Mouse (Mus musculus) heart, embryonic 14.5 days (tissue): ENCODE results near the gene Prkar2b. TPM values are rescaled to one million over a fixed set of nuclear protein-coding genes. Genes with fewer than 3 reads are reported as not detected.

Experiments used
- ATAC-seq: fragments of 200-750 bp; cut with Nextera tagmentation; 2 replicates; pipeline ENCODE4 v1.8.0; 2017; ENCODE audit warnings: low read depth, moderate TSS enrichment; ENCODE audit not compliant: insufficient number of reproducible peaks, insufficient read depth, low FRiP score
- H3K27ac ChIP-seq, 2 experiments: fragments of 200-500 bp in 1 of 2; fragments of 300-500 bp in 1 of 2; sonication (generic) in 1 of 2; replicated peaks in 1 of 2; 2 replicates each; pipeline ENCODE4 v1.5.1; 2012 to 2014; ENCODE audit warnings: low read depth in 2 of 2, low read length in 2 of 2, control low read depth in 1 of 2, mild to moderate bottlenecking in 1 of 2, mixed read lengths in 1 of 2; ENCODE audit not compliant: control insufficient read depth in 1 of 2, insufficient read depth in 1 of 2
- H3K27me3 ChIP-seq: fragments of 300-500 bp; sonication (generic); 2 replicates; pipeline ENCODE4 v1.6.1; 2014; ENCODE audit warnings: mild to moderate bottlenecking, low read length, control low read depth; ENCODE audit not compliant: control insufficient read depth, insufficient read depth
- H3K36me3 ChIP-seq: fragments of 300-500 bp; sonication (generic); 2 replicates; pipeline ENCODE4 v1.6.1; 2014; ENCODE audit warnings: mild to moderate bottlenecking, control low read depth, low read length, mixed read lengths; ENCODE audit not compliant: control insufficient read depth, insufficient read depth
- H3K4me1 ChIP-seq, 2 experiments: fragments of 200-500 bp in 1 of 2; fragments of 300-500 bp in 1 of 2; sonication (generic) in 1 of 2; 2 replicates each; pipeline ENCODE4 v1.6.1; 2012 to 2014; ENCODE audit warnings: low read length in 2 of 2, control low read depth in 1 of 2, mixed read lengths in 1 of 2; ENCODE audit not compliant: control insufficient read depth in 2 of 2, insufficient read depth in 2 of 2
- H3K4me2 ChIP-seq: fragments of 300-500 bp; sonication (generic); 2 replicates; pipeline ENCODE4 v1.6.1; 2014; ENCODE audit warnings: mild to moderate bottlenecking, low read length
- H3K4me3 ChIP-seq, 2 experiments: fragments of 200-500 bp in 1 of 2; fragments of 300-500 bp in 1 of 2; sonication (generic) in 1 of 2; 2 replicates each; pipeline ENCODE4 v1.5.1; 2012 to 2014; ENCODE audit warnings: low read length in 2 of 2, mild to moderate bottlenecking in 2 of 2, control low read depth in 1 of 2, low read depth in 1 of 2, moderate library complexity in 1 of 2; ENCODE audit not compliant: control insufficient read depth in 1 of 2, insufficient read depth in 1 of 2
- H3K9ac ChIP-seq: fragments of 300-500 bp; sonication (generic); 2 replicates; pipeline ENCODE4 v1.6.1; 2014; ENCODE audit warnings: mild to moderate bottlenecking, low read length
- H3K9me3 ChIP-seq: fragments of 300-500 bp; sonication (generic); 2 replicates; pipeline ENCODE4 v1.6.1; 2016; ENCODE audit warnings: low read length, control low read depth; ENCODE audit not compliant: control insufficient read depth
- WGBS: fragments of 180-500 bp; shearing (Covaris S2); extraction: QIAGEN DNeasy Blood & Tissue Kit; methylation state at CpG from one replicate; pipeline ENCODE4 v1.1.7; 2014; 5-methylcytosine and 5-hydroxymethylcytosine counted together
- polyA plus RNA-seq: library from polyadenylated mRNA; unstranded; fragments of >200 nt; fragmentation: Nextera tagmentation; extraction: Ambion mirVana; gene quantifications from 2 replicates; pipeline ENCODE4 v1.2.1, GENCODE M21; 2014

The Prkar2b gene
- polyA plus RNA-seq, 1 experiment from 2014 or later, result 14.7 TPM

DNA sequence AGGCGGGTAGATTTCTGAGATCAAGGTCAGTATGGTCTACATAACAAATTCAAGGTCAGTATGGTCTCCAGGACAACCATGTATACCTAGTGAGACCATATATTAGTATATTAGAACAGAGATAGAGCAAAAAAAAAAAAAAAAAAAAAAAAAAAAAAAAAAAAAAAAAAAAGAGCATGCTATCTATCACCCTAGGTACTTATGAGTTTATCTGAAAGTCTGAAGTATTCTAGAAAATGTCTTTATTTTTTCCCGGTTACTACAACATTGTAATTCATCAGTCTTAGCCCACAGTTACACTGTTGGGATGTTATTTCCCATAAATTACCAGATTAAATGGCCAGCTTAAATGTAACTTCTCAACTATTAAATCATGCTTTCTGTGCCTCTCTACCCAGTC is 116.7 kb downstream of the Prkar2b start:
- H3K36me3 ChIP-seq, result peaks cover 43% of the 10 kb centered on the region
- no peak for ATAC-seq
- H3K4me2 ChIP-seq, result no peak overlapping the region
- no peaks in the 10 kb centered on the region for H3K9me3 ChIP-seq
- 89% methylated on average over 2 of the region's 2 CpGs for WGBS
- H3K27me3 ChIP-seq, result no peaks in the 10 kb centered on the region
- H3K27ac ChIP-seq, result no peak overlapping the region
- H3K9ac ChIP-seq, result no peak overlapping the region
- H3K4me3 ChIP-seq, result no peak overlapping the region
- peaks cover 0 to 18% of the 10 kb centered on the region in 2 experiments; a peak in 3 of 4 replicates for H3K4me1 ChIP-seq

DNA sequence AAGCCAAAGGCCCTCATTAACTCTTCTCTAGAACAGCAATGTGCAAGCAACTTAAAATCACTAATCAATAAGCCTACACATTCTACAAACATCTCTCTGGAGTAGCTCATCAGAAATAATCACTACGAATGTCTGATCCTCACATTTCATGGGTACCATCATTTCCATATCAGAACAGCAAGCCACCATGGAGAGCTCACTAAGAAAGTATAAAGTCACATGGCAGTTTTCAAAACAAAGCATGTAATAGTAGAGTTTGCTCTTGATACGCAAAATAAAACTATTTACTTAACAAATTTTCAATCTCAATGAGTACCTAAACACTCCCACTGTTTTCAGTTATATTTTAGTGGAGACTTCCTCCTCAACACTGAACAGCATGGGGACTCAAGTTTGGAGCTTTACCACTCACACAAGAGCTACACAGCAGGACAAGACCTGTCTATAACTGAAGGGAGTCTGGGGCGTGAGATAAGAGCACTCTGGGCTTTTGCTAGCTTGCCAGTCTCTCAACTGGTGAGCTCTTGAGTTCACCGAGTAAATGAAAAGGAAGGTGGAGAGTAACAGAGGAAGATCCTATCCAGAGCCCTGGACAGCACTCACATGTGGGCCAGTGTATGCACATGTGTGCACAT is 118.0 kb downstream of the Prkar2b start:
- 63% methylated on average over 4 of the region's 4 CpGs for WGBS
- H3K9me3 ChIP-seq, result no peaks in the 10 kb centered on the region
- peaks cover 56% of the 10 kb centered on the region for H3K36me3 ChIP-seq
- no peaks in the 10 kb centered on the region for H3K27me3 ChIP-seq
- ATAC-seq, result no peak
- peaks cover 0 to 17% of the 10 kb centered on the region in 2 experiments; a peak in 3 of 4 replicates for H3K4me1 ChIP-seq
- no peak overlapping the region for H3K27ac ChIP-seq
- no peak overlapping the region for H3K4me3 ChIP-seq
- H3K4me2 ChIP-seq, result no peak overlapping the region
- H3K9ac ChIP-seq, result no peak overlapping the region

DNA sequence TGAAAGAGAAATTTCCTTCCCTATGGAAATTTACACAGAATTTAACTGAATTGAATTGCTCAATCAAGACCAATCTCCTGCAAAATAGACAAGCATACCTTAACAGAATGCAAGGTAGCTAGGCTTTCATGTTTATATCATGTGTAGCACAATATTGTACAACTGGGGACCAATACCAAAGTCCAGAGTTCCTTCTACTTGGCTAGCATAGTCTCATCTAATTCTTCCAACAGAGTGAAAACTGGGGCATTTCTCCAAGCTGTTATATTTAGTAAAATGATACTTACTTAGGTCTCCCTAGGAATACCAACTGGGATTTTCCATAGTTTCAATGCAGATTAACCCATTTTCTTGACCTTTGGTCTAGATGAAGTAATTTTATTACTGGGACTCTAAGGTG is 122.1 kb downstream of the Prkar2b start:
- Histone ChIP-seq H3K36me3 (peaks cover 93% of the 10 kb centered on the region), H3K9ac (no peak overlapping the region), H3K27ac (no peak overlapping the region), H3K9me3 (no peaks in the 10 kb centered on the region), H3K4me3 (no peak overlapping the region), H3K4me2 (no peak overlapping the region), H3K27me3 (no peaks in the 10 kb centered on the region), H3K4me1 (peaks cover 0 to 5% of the 10 kb centered on the region in 2 experiments; a peak in 2 of 4 replicates)
- no peak for ATAC-seq

DNA sequence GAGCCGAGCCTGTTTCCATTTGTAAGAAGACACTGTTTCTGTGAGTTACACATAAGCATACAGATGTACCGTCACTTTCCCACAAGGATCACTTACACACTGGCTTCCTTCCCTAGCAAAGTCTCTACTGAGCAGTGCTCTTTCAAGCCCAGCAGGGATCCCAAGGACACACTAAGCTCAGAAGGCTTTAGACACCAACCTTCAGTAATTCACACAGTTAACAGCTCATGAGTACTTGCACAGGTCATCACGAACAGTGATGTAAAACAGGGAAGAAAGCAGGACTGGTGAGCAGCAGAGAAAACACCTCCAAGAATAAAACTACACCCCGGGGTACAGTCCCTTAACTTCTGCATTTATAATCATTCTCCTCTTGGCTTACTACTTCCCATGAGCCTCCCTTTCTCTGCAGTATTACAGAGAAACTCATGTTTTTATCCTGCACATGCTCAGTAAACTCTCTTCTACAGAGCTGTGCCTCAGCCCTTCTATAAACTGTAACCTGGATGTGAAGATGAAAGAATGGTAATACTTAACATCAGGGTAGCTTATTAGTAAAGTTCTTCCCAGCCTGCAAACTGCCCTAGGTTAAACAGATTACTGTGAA is 122.6 kb downstream of the Prkar2b start:
- H3K9ac ChIP-seq, result no peak overlapping the region
- 93% methylated on average over 4 of the region's 4 CpGs for WGBS
- no peak overlapping the region for H3K4me2 ChIP-seq
- peaks cover 0 to under 1% of the 10 kb centered on the region in 2 experiments; a peak in 1 of 4 replicates for H3K4me1 ChIP-seq
- H3K36me3 ChIP-seq, result peaks cover 92% of the 10 kb centered on the region
- no peaks in the 10 kb centered on the region for H3K9me3 ChIP-seq
- H3K27ac ChIP-seq, result no peak overlapping the region
- H3K4me3 ChIP-seq, result no peak overlapping the region
- no peaks in the 10 kb centered on the region for H3K27me3 ChIP-seq
- ATAC-seq, result no peak

DNA sequence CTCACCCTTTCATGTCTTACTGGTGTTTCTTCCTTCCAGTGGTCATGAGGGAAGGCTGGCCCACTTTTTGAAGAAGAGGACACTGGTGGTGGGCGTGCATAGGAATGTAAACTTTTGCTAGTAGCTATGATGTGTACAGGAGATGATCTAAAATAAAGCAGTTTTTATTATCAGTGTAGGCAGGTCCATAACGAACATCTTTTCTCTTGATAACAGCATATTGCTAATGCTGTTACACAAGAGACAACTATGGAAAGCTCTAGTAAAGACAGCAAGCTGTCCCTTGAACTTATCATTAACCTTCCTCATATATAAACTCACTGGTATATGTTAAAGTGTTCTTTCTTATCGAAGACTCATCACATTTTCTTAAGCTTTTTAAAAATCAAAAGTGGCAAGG is 123.5 kb downstream of the Prkar2b start:
- 85% methylated on average over 3 of the region's 3 CpGs for WGBS
- Histone ChIP-seq H3K4me1 (no peaks in the 10 kb centered on the region), H3K36me3 (peaks cover 92% of the 10 kb centered on the region), H3K4me2 (no peak overlapping the region), H3K9ac (no peak overlapping the region), H3K27me3 (no peaks in the 10 kb centered on the region), H3K9me3 (no peaks in the 10 kb centered on the region), H3K27ac (no peak overlapping the region), H3K4me3 (no peak overlapping the region)
- ATAC-seq, result no peak

DNA sequence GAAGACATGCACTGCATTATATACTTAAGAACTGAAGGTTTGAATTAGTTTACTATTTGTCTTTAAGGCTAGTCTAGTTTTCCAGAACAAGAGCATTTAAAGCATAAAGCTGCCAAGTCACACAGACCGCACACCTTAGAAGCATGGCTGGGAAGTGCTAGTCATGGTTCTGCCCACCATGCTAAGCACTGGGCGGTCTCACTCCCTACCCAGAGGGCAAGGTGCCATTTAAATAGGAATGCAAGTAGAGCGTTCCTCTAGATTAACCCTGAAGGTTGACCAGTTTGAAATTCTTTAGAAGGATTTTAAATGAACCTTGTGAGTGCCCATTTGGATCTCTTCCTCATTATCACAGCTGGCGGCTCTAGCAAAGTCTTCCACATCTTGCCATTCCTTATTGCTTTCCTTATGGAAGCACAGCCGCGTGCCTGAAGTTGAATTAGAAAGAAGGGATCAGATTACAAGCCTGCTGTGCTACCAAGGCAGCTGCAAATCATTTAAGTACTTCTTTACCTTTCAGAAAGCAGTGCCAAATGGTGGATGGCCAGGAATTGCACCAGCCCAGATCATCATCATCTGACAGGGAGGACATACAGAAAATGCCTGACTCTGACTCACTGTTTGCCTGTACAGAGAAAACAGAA is 124.3 kb downstream of the Prkar2b start:
- H3K36me3 ChIP-seq, result peaks cover 92% of the 10 kb centered on the region

DNA sequence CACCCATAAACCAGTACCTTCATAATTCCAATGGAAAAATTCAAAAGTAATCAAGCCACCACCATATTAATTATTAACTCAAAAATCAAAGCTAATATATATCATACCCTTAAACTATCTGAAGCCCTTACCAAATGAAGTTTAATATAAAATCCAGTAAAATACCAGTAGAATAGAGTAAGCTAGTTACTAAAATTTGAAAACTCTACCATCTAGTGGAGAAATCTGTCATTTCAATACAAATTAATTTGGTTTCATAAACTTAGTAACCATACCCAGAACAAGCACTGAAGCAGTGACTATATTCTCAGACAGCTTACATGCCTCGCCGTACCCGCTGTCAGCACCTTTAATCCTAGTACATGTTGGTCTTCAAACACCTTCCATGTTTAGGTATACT is 129.3 kb downstream of the Prkar2b start:
- H3K36me3 ChIP-seq, result peaks cover 94% of the 10 kb centered on the region
- H3K27ac ChIP-seq, result no peak overlapping the region
- H3K9me3 ChIP-seq, result no peaks in the 10 kb centered on the region
- H3K9ac ChIP-seq, result no peak overlapping the region
- H3K27me3 ChIP-seq, result no peaks in the 10 kb centered on the region
- WGBS, result 88% methylated on average over 3 of the region's 3 CpGs
- no peak overlapping the region for H3K4me2 ChIP-seq
- no peak overlapping the region for H3K4me3 ChIP-seq
- no peaks in the 10 kb centered on the region for H3K4me1 ChIP-seq
- no peak for ATAC-seq

More for the DNA sequence above, 124.3 kb downstream of the Prkar2b start:
- no peaks in the 10 kb centered on the region for H3K9me3 ChIP-seq
- H3K27me3 ChIP-seq, result no peaks in the 10 kb centered on the region
- no peak overlapping the region for H3K9ac ChIP-seq
- no peak overlapping the region for H3K4me3 ChIP-seq
- H3K27ac ChIP-seq, result no peak overlapping the region
- no peaks in the 10 kb centered on the region for H3K4me1 ChIP-seq
- no peak for ATAC-seq
- H3K4me2 ChIP-seq, result no peak overlapping the region
- WGBS, result 49% methylated on average over 6 of the region's 6 CpGs
